Mouse (Mus musculus) lung, embryonic 14.5 days (tissue): ENCODE measurements at regions not wholly inside any gene's neighbourhood (a gene's known extent, or its start where the extent isn't known, plus 50 kb on each side); places are given as distances from the start of the nearest gene placed in this dataset.

Experiments
- ATAC-seq: fragments of 200-750 bp; cut with Nextera tagmentation; 2 replicates; pipeline ENCODE4 v1.8.0; 2017; ENCODE audit warnings: mild to moderate bottlenecking, moderate TSS enrichment, moderate library complexity; ENCODE audit not compliant: insufficient read depth
- DNase-seq: peaks from one replicate; pipeline ENCODE4 v3.0.0-alpha.2; 2015
- H3K27ac ChIP-seq: fragments of 300-500 bp; sonication (generic); 2 replicates; pipeline ENCODE4 v1.5.1; 2014; ENCODE audit warnings: low read depth, mild to moderate bottlenecking, moderate library complexity
- H3K27me3 ChIP-seq: fragments of 300-500 bp; sonication (generic); 2 replicates; pipeline ENCODE4 v1.6.1; 2014; ENCODE audit warnings: low read length, control low read depth; ENCODE audit not compliant: insufficient read depth
- H3K36me3 ChIP-seq: fragments of 300-500 bp; sonication (generic); 2 replicates; pipeline ENCODE4 v1.6.1; 2014; ENCODE audit warnings: control low read depth; ENCODE audit not compliant: insufficient read depth
- H3K4me1 ChIP-seq: fragments of 300-500 bp; sonication (generic); 2 replicates; pipeline ENCODE4 v1.6.1; 2014; ENCODE audit warnings: antibody characterized with exemption, control low read depth; ENCODE audit not compliant: insufficient read depth
- H3K4me2 ChIP-seq: fragments of 300-500 bp; sonication (generic); 2 replicates; pipeline ENCODE4 v1.6.1; 2014; ENCODE audit warnings: mild to moderate bottlenecking
- H3K4me3 ChIP-seq: fragments of 300-500 bp; sonication (generic); 2 replicates; pipeline ENCODE4 v1.5.1; 2014; ENCODE audit warnings: low read depth, low read length
- H3K9ac ChIP-seq: fragments of 300-500 bp; sonication (generic); 2 replicates; pipeline ENCODE4 v1.6.1; 2014
- H3K9me3 ChIP-seq: fragments of 300-500 bp; sonication (generic); 2 replicates; pipeline ENCODE4 v1.6.1; 2016; ENCODE audit warnings: low read depth, low read length, control low read depth
- CTCF ChIP-seq: IDR thresholded peaks from 2 replicates; pipeline ENCODE4 v1.5.1; 2016; ENCODE audit warnings: antibody characterized with exemption, low read depth
- WGBS: fragments of 180-500 bp; shearing (Covaris S2); extraction: QIAGEN DNeasy Blood & Tissue Kit; methylation state at CpG from one replicate; pipeline ENCODE4 v1.1.7; 2014; 5-methylcytosine and 5-hydroxymethylcytosine counted together

GRCm38 (mm10) chr3:148220024-148220590 is 770.2 kb downstream of the Adgrl2 start:
- Histone ChIP-seq H3K4me1 (no peaks in the 10 kb centered on the region), H3K4me3 (no peak overlapping the region), H3K27me3 (no peaks in the 10 kb centered on the region), H3K9me3 (no peaks in the 10 kb centered on the region), H3K9ac (no peak overlapping the region), H3K4me2 (no peak overlapping the region), H3K27ac (no peak overlapping the region), H3K36me3 (no peaks in the 10 kb centered on the region)
- ATAC-seq (no peak), DNase-seq (no peak)
- no peak for TF ChIP-seq CTCF
- WGBS, result 71% methylated on average over 10 of the region's 10 CpGs

- no peak overlapping the region for H3K4me2 ChIP-seq
- WGBS, result 40% methylated on average over 3 of the region's 3 CpGs
- no peaks in the 10 kb centered on the region for H3K4me1 ChIP-seq
- no peak overlapping the region for H3K27ac ChIP-seq
- no peaks in the 10 kb centered on the region for H3K27me3 ChIP-seq
- H3K4me3 ChIP-seq, result no peak overlapping the region
- no peaks in the 10 kb centered on the region for H3K9me3 ChIP-seq
- H3K36me3 ChIP-seq, result no peaks in the 10 kb centered on the region
- peak; percentile 85; the same call in 1 of the 2 replicates for ATAC-seq
- no peak overlapping the region for H3K9ac ChIP-seq
- peak; percentile 82 for DNase-seq
- no peak for TF ChIP-seq CTCF
Observed at GRCm38 (mm10) chr3:148202148-148202547, 788.2 kb downstream of the Adgrl2 start.

DNA sequence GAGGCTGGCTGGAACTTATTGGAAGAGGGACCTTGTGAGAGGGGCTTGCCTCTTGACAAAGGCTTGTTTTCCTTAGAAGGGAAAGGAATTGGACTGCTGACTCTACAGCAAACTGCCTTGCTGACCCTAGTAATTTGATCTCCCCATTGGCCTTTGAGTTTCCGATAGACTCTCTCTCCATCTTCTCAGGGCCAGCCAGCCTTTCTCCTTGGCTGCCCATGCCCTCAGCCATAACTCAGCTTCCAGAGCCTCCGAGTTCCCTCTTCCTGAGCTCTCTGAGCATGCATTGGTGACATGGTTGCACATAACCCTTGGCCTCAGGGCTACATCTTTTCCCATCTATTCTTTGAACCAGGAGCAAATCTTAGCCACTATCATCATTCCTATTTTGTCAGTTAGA is 803.7 kb downstream of the Adgrl2 start:
- no peaks in the 10 kb centered on the region for H3K36me3 ChIP-seq
- H3K4me3 ChIP-seq, result no peak overlapping the region
- WGBS, result 59% methylated on average over 2 of the region's 2 CpGs
- DNase-seq, result no peak
- no peaks in the 10 kb centered on the region for H3K9me3 ChIP-seq
- no peaks in the 10 kb centered on the region for H3K27me3 ChIP-seq
- H3K4me2 ChIP-seq, result no peak overlapping the region
- no peak overlapping the region for H3K9ac ChIP-seq
- no peaks in the 10 kb centered on the region for H3K4me1 ChIP-seq
- H3K27ac ChIP-seq, result no peak overlapping the region
- no peak for ATAC-seq
- TF ChIP-seq CTCF, result no peak

GRCm38 (mm10) chr3:148167556-148167955 is 822.8 kb downstream of the Adgrl2 start:
- Histone ChIP-seq H3K4me1 (no peaks in the 10 kb centered on the region), H3K36me3 (no peaks in the 10 kb centered on the region), H3K9me3 (no peaks in the 10 kb centered on the region), H3K9ac (no peak overlapping the region), H3K27ac (no peak overlapping the region), H3K4me3 (no peak overlapping the region), H3K27me3 (no peaks in the 10 kb centered on the region), H3K4me2 (no peak overlapping the region)
- DNase-seq, result peak; percentile 5
- ATAC-seq, result no peak
- 67% methylated on average over 1 of the region's 1 CpGs for WGBS
- TF ChIP-seq CTCF, result no peak

- no peaks in the 10 kb centered on the region for H3K9me3 ChIP-seq
- no peaks in the 10 kb centered on the region for H3K36me3 ChIP-seq
- no peak overlapping the region for H3K27ac ChIP-seq
- 55% methylated on average over 3 of the region's 3 CpGs for WGBS
- H3K4me1 ChIP-seq, result no peaks in the 10 kb centered on the region
- H3K4me2 ChIP-seq, result no peak overlapping the region
- H3K4me3 ChIP-seq, result no peak overlapping the region
- no peaks in the 10 kb centered on the region for H3K27me3 ChIP-seq
- no peak overlapping the region for H3K9ac ChIP-seq
- DNase-seq (no peak), ATAC-seq (no peak)
- TF ChIP-seq CTCF, result no peak
Observed at GRCm38 (mm10) chr3:148159059-148159458, 831.3 kb downstream of the Adgrl2 start.

DNA sequence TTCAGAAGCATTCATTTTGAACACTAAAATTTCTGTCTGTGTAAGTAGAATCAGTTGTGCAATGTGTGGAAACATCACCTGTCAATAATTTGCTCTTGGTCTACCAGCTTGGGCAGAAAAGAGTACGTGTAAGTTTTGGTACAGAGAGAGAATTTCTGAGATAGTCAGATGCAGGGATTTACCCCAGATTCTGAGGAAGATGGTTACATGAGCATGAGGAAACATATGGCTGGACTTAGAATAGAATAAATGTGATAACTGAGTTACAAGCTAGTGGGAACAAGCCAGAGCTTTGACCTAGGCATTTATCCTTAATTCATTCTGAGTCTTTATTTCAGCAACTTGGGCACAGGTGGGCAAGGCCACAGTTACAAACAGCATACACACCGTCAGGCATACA is 831.8 kb downstream of the Adgrl2 start:
- Histone ChIP-seq H3K4me2 (no peak overlapping the region), H3K27me3 (no peaks in the 10 kb centered on the region), H3K4me3 (no peak overlapping the region), H3K4me1 (no peaks in the 10 kb centered on the region), H3K9ac (no peak overlapping the region), H3K9me3 (no peaks in the 10 kb centered on the region), H3K27ac (no peak overlapping the region), H3K36me3 (no peaks in the 10 kb centered on the region)
- no peak for DNase-seq
- WGBS, result 81% methylated on average over 2 of the region's 2 CpGs
- TF ChIP-seq CTCF, result no peak
- ATAC-seq, result no peak

- Histone ChIP-seq H3K4me3 (no peak overlapping the region), H3K36me3 (no peaks in the 10 kb centered on the region), H3K9ac (no peak overlapping the region), H3K4me2 (no peak overlapping the region), H3K27ac (no peak overlapping the region), H3K4me1 (no peaks in the 10 kb centered on the region), H3K9me3 (no peaks in the 10 kb centered on the region), H3K27me3 (no peaks in the 10 kb centered on the region)
- DNase-seq (no peak), ATAC-seq (no peak)
- TF ChIP-seq CTCF, result no peak
- 66% methylated on average over 2 of the region's 2 CpGs for WGBS
Observed at GRCm38 (mm10) chr3:148143776-148144175, 846.6 kb downstream of the Adgrl2 start.
